In genomic region chr14:121894511-121895135, GRCm38 (mm10) we compare ENCODE assay signal across 27 mouse cellular contexts. TPM values are rescaled to one million over a fixed set of nuclear protein-coding genes. Genes with fewer than 3 reads are reported as not detected.
DNase-seq lines count a peak whose midpoint lies in the region; ATAC-seq and TF ChIP-seq lines count a peak whose summit lies in the region.
"Had no signal": no experiment of that assay in that cellular context is flagged by ENCODE, and none has a peak within 500 bp of the region (broad histone marks: within the 10 kb centered on the region; RNA-seq: fewer than 3 reads in every experiment).

No protein-coding gene starts in this region.

- no peaks in the 10 kb centered on the region for H3K4me1 ChIP-seq in kidney, embryonic 14.5 days (ENCODE audit: control insufficient read depth, insufficient read depth, low read length)
- H3K4me1 ChIP-seq in midbrain, embryonic 11.5 days (ENCODE audit: control insufficient read depth, insufficient read depth, low read length), result no peaks in the 10 kb centered on the region
- H3K4me1 ChIP-seq in midbrain, postnatal 0 days (ENCODE audit: insufficient read depth, low read length), result no peaks in the 10 kb centered on the region
- peaks cover 9% of the 10 kb centered on the region for H3K4me1 ChIP-seq in embryonic fibroblast, embryonic 13.5 days (ENCODE audit: control insufficient read depth, insufficient read depth, low read length)
- H3K4me1 ChIP-seq: forebrain, embryonic 12.5 days; hindbrain, embryonic 10.5 days; neural tube, embryonic 12.5 days; stomach, embryonic 15.5 days had no signal

- H3K27me3 ChIP-seq in kidney, embryonic 14.5 days (ENCODE audit: control insufficient read depth, insufficient read depth, low read length), result no peaks in the 10 kb centered on the region
- no peaks in the 10 kb centered on the region for H3K27me3 ChIP-seq in midbrain, embryonic 11.5 days (ENCODE audit: control insufficient read depth, insufficient read depth, low read length)
- H3K27me3 ChIP-seq in midbrain, postnatal 0 days (ENCODE audit: insufficient read depth, low read length), result no peaks in the 10 kb centered on the region
- no peaks in the 10 kb centered on the region for H3K27me3 ChIP-seq in splenic B cell, adult 2 months (ENCODE audit: control insufficient read depth, insufficient read depth, low read length, poor library complexity, severe bottlenecking)
- H3K27me3 ChIP-seq: forebrain, embryonic 12.5 days; limb, embryonic 13.5 days; liver, embryonic 13.5 days; midbrain, embryonic 13.5 days; neural tube, embryonic 12.5 days; stomach, embryonic 15.5 days had no signal

- no peak for TF ChIP-seq CTCF in midbrain, postnatal 0 days (IDR thresholded peaks at IDR 0.05)
- TF ChIP-seq CTCF in embryonic fibroblast, embryonic 13.5 days (IDR thresholded peaks at IDR 0.05; ENCODE audit: borderline replicate concordance, insufficient read depth, low read length), result no peak

- no peak for ATAC-seq in kidney, embryonic 14.5 days (ENCODE audit: low FRiP score, low TSS enrichment)
- no peak for ATAC-seq in midbrain, embryonic 11.5 days (ENCODE audit: low FRiP score)
- ATAC-seq in midbrain, postnatal 0 days (ENCODE audit: low FRiP score), result no peak
- ATAC-seq in cerebellum, adult (ENCODE audit: insufficient number of reproducible peaks, low FRiP score, low TSS enrichment), result no peak
- ATAC-seq: hindbrain, embryonic 16.5 days; midbrain, embryonic 13.5 days had no signal

- no peak overlapping the region for H3K4me3 ChIP-seq in kidney, embryonic 14.5 days (ENCODE audit: low read length)
- H3K4me3 ChIP-seq in midbrain, embryonic 11.5 days (ENCODE audit: low read depth, low read length), result no peak overlapping the region
- no peak overlapping the region for H3K4me3 ChIP-seq in midbrain, postnatal 0 days (ENCODE audit: low read depth, low read length)
- H3K4me3 ChIP-seq in embryonic fibroblast, embryonic 13.5 days (ENCODE audit: insufficient read depth, low read length), result no peak overlapping the region
- H3K4me3 ChIP-seq: forebrain, embryonic 12.5 days; hindbrain, embryonic 10.5 days; limb, embryonic 13.5 days; liver, embryonic 13.5 days; midbrain, embryonic 13.5 days; neural tube, embryonic 12.5 days; stomach, embryonic 15.5 days had no signal

- peaks cover 6% of the 10 kb centered on the region; the same call in 1 of the 2 replicates for H3K36me3 ChIP-seq in kidney, embryonic 14.5 days (ENCODE audit: control insufficient read depth, insufficient read depth, low read length)
- H3K36me3 ChIP-seq in midbrain, embryonic 11.5 days (ENCODE audit: control insufficient read depth, insufficient read depth, low read length), result no peaks in the 10 kb centered on the region
- H3K36me3 ChIP-seq in midbrain, postnatal 0 days (ENCODE audit: insufficient read depth, low read length), result no peaks in the 10 kb centered on the region
- peaks cover 1% of the 10 kb centered on the region; the same call in 1 of the 2 replicates for H3K36me3 ChIP-seq in splenic B cell, adult 2 months (ENCODE audit: control insufficient read depth, insufficient read depth, low read length, poor library complexity, severe bottlenecking)
- H3K36me3 ChIP-seq: forebrain, embryonic 12.5 days; liver, embryonic 13.5 days; stomach, embryonic 15.5 days had no signal

- no peak overlapping the region for H3K27ac ChIP-seq in kidney, embryonic 14.5 days (ENCODE audit: low read depth, low read length)
- no peak overlapping the region for H3K27ac ChIP-seq in midbrain, embryonic 11.5 days (ENCODE audit: low read depth, low read length)
- no peak overlapping the region for H3K27ac ChIP-seq in midbrain, postnatal 0 days (ENCODE audit: low read depth, low read length)
- H3K27ac ChIP-seq in embryonic fibroblast, embryonic 13.5 days (ENCODE audit: insufficient read depth, low read length), result peak overlapping the region; percentile 69
- H3K27ac ChIP-seq: forebrain, embryonic 12.5 days; hindbrain, embryonic 10.5 days; liver, embryonic 13.5 days; midbrain, embryonic 13.5 days; neural tube, embryonic 12.5 days; stomach, embryonic 15.5 days had no signal

- no peak overlapping the region for H3K9ac ChIP-seq in kidney, embryonic 14.5 days (ENCODE audit: low read depth, low read length)
- no peak overlapping the region for H3K9ac ChIP-seq in midbrain, embryonic 11.5 days (ENCODE audit: low read length)
- H3K9ac ChIP-seq in midbrain, postnatal 0 days (replicated peaks; ENCODE audit: low read length, poor library complexity, severe bottlenecking), result no peak overlapping the region
- H3K9ac ChIP-seq: forebrain, embryonic 12.5 days; limb, embryonic 13.5 days; liver, embryonic 13.5 days; midbrain, embryonic 13.5 days; neural tube, embryonic 12.5 days; stomach, embryonic 15.5 days had no signal

- H3K9me3 ChIP-seq in kidney, embryonic 14.5 days (ENCODE audit: control insufficient read depth, low read length), result no peaks in the 10 kb centered on the region
- H3K9me3 ChIP-seq in midbrain, embryonic 11.5 days (ENCODE audit: control insufficient read depth, low read length), result no peaks in the 10 kb centered on the region
- no peaks in the 10 kb centered on the region for H3K9me3 ChIP-seq in midbrain, postnatal 0 days (ENCODE audit: low read length)
- H3K9me3 ChIP-seq: forebrain, embryonic 12.5 days; hindbrain, embryonic 10.5 days; limb, embryonic 13.5 days; liver, embryonic 13.5 days; midbrain, embryonic 13.5 days; neural tube, embryonic 12.5 days; stomach, embryonic 15.5 days had no signal

- WGBS in kidney, embryonic 14.5 days, result 61% methylated on average over 5 of the region's 5 CpGs
- WGBS in midbrain, embryonic 11.5 days, result 75% methylated on average over 5 of the region's 5 CpGs
- 76% methylated on average over 5 of the region's 5 CpGs for WGBS in midbrain, postnatal 0 days

- no peak for TF ChIP-seq POLR2A in embryonic fibroblast, embryonic 13.5 days (IDR thresholded peaks at IDR 0.05; ENCODE audit: low read depth, low read length)

- DNase-seq in kidney, adult 8-10 months, result peak; percentile 16 to 24
- peak; percentile 74 for DNase-seq in midbrain, embryonic 11.5 days (ENCODE audit: low spot score, missing footprints)
- no peak for DNase-seq in midbrain, postnatal 0 days (ENCODE audit: low spot score)
- peak; percentile 59 for DNase-seq in splenic B cell, adult 2 months (ENCODE audit: low read depth, low spot score)
- DNase-seq in MN1 (ENCODE audit: low spot score), result no peak
- DNase-seq: adrenal gland, postnatal 25 days; cerebellum, adult 9-10 months; layer of hippocampus, adult 9-11 months; liver, embryonic 13.5 days; right cerebral cortex, postnatal 14 days; spleen, adult 18-20 months; thymus, postnatal 25 days had no signal

- H3K4me2 ChIP-seq in kidney, embryonic 14.5 days (replicated peaks; ENCODE audit: low read depth, low read length), result no peak overlapping the region
- H3K4me2 ChIP-seq in midbrain, embryonic 11.5 days, result no peak overlapping the region
- H3K4me2 ChIP-seq in midbrain, postnatal 0 days (ENCODE audit: low read depth, low read length, poor library complexity, severe bottlenecking), result no peak overlapping the region
- H3K4me2 ChIP-seq: forebrain, embryonic 12.5 days; heart, embryonic 11.5 days; limb, embryonic 13.5 days; liver, embryonic 13.5 days; midbrain, embryonic 13.5 days; neural tube, embryonic 12.5 days; stomach, embryonic 15.5 days had no signal

RNA-seq across cellular contexts. Expression of gene Ubac2, which starts 16.2 kb away (rescaled TPM):
- polyA plus RNA-seq in kidney, embryonic 14.5 days (2014; fragmentation: Nextera tagmentation; extraction: Ambion mirVana), result 49.4 and 78.2 TPM in 2 replicates
- polyA plus RNA-seq in midbrain, embryonic 11.5 days (2014; fragmentation: Nextera tagmentation; extraction: Ambion mirVana), result 64.0 and 67.7 TPM in 2 replicates
- total RNA-seq in midbrain, postnatal 0 days (2014; rRNA removed), result 39.8 and 43.6 TPM in 2 replicates
- polyA plus RNA-seq in midbrain, postnatal 0 days (2015; fragmentation: Nextera tagmentation; extraction: Ambion mirVana), result 50.9 and 51.7 TPM in 2 replicates
- 41.4 and 59.3 TPM in 2 replicates for polyA plus RNA-seq in embryonic fibroblast, embryonic 13.5 days (2011; ENCODE audit: insufficient read length, low read depth, missing spikeins)

RNA-seq across cellular contexts. Expression of gene Gpr18, which starts 21.0 kb away (rescaled TPM):
- polyA plus RNA-seq in kidney, embryonic 14.5 days (2014; fragmentation: Nextera tagmentation; extraction: Ambion mirVana), result 0.17 and 0.42 TPM in 2 replicates
- 0.15 and 0.25 TPM in 2 replicates for polyA plus RNA-seq in midbrain, embryonic 11.5 days (2014; fragmentation: Nextera tagmentation; extraction: Ambion mirVana)
- not detected in 2 replicates for total RNA-seq in midbrain, postnatal 0 days (2014; rRNA removed)
- 0.10 and 0.11 TPM in 2 replicates for polyA plus RNA-seq in midbrain, postnatal 0 days (2015; fragmentation: Nextera tagmentation; extraction: Ambion mirVana)
- not detected in 2 replicates for polyA plus RNA-seq in embryonic fibroblast, embryonic 13.5 days (2011; ENCODE audit: insufficient read length, low read depth, missing spikeins)
- total RNA-seq: gastrocnemius, adult 8-10 months; left cerebral cortex, adult 18-20 months; left cerebral cortex, postnatal 25 days had no signal
- polyA plus RNA-seq: brain, embryonic 14.5 days; liver, embryonic 13.5 days had no signal

Comparison
In these comparisons a context has a peak if more than half of its experiments do, and no peak if none do; other contexts are left out.
1. DNase-seq: peak in kidney, adult 8-10 months (2 of 2), midbrain, embryonic 11.5 days (single experiment) and splenic B cell, adult 2 months (single experiment); none in midbrain, postnatal 0 days (single experiment) and MN1 (single experiment).